Mouse (Mus musculus): ENCODE measurements at regions not wholly inside any gene's neighbourhood (a gene's known extent, or its start where the extent isn't known, plus 50 kb on each side); places are given as distances from the start of the nearest gene placed in this dataset.

DNA sequence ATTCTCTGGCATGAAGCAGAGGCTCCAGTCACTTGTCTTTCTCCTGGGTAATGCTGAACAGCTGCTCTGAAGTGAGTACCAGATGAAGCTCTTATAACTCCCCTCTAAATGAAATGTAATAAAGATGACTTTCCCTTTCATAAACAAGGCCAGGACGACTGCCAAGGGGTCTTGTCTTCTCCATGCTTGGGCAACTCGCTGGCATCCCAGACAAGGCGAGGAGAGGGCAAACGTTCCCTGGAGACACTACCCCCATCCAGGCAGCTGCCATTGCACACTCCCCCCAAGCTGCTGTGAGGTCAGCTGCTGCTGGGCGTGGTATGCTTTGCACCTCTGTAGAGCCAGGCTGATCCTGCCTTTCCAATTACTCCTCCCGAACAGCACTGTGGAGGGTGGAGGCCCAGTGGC lies 63.1 kb upstream of the Cxcl12 start:
- Histone ChIP-seq H3K4me1 (ENCODE audit: control insufficient read depth, insufficient read depth, low read length) (no peaks in the 10 kb centered on the region), H3K4me2 (ENCODE audit: low read depth, low read length) (no peak overlapping the region), H3K9me3 (replicated peaks; ENCODE audit: control insufficient read depth, low read length) (no peaks in the 10 kb centered on the region), H3K36me3 (ENCODE audit: control insufficient read depth, insufficient read depth) (no peaks in the 10 kb centered on the region), H3K27ac (ENCODE audit: low read length) (no peak overlapping the region), H3K9ac (ENCODE audit: low read length) (no peak overlapping the region), H3K27me3 (ENCODE audit: control insufficient read depth, insufficient read depth, low read length) (no peaks in the 10 kb centered on the region; the same call in 1 of the 2 replicates), H3K4me3 (ENCODE audit: low read length) (no peak overlapping the region)
- WGBS: 50% methylated on average over 6 of the region's 6 CpGs
- ATAC-seq (replicated peaks; ENCODE audit: extremely low read depth, insufficient read depth, low FRiP score): no peak

DNA sequence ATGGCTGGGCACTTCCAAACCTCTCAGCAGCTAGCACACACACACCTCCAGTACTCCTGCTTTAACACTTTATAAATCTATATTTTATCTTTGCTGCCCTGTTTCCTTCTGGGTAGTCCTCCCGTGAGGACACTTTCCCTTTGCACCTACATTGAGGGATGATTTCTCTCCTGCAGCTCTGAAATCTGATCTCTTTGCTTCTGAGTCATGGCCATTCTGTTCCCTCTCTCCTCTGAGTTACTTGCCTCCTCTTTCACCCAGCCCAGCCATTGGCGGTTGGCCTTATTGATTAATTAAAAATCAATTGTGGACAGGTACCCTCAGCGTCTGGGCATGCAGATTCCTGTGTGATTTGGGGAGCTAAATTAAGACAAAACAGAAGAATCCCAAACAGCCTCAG lies 58.0 kb upstream of the Cxcl12 start:
- no peak for ATAC-seq (replicated peaks; ENCODE audit: extremely low read depth, insufficient read depth, low FRiP score)
- Histone ChIP-seq H3K27me3 (ENCODE audit: control insufficient read depth, insufficient read depth, low read length) (no peaks in the 10 kb centered on the region), H3K36me3 (ENCODE audit: control insufficient read depth, insufficient read depth) (no peaks in the 10 kb centered on the region), H3K4me3 (ENCODE audit: low read length) (no peak overlapping the region), H3K4me2 (ENCODE audit: low read depth, low read length) (no peak overlapping the region), H3K27ac (ENCODE audit: low read length) (no peak overlapping the region), H3K4me1 (ENCODE audit: control insufficient read depth, insufficient read depth, low read length) (no peaks in the 10 kb centered on the region), H3K9ac (ENCODE audit: low read length) (no peak overlapping the region), H3K9me3 (replicated peaks; ENCODE audit: control insufficient read depth, low read length) (no peaks in the 10 kb centered on the region)
- WGBS: 58% methylated on average over 3 of the region's 3 CpGs

DNA sequence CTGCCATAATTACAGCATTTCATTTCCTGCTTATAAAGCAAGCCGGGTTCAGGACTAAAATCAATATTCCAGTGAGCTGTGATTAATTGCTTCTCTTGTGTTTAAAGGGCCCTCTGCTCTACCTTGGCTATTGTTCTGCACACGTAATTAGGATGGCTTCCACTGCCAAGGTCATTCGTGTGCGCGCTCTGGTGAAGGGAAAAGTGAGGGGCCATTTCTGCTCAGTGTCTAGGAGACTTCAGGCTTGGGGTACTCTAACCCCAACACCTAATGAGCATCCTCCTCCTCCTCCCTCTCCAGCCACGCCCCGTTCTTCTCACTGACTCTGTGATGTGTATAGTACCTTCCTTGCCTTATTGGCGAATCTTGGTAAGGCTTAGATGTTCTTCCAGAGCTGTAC lies 53.5 kb upstream of the Cxcl12 start:
- Histone ChIP-seq H3K27ac (ENCODE audit: low read length) (no peak overlapping the region), H3K4me2 (ENCODE audit: low read depth, low read length) (no peak overlapping the region), H3K36me3 (ENCODE audit: control insufficient read depth, insufficient read depth) (no peaks in the 10 kb centered on the region), H3K27me3 (ENCODE audit: control insufficient read depth, insufficient read depth, low read length) (no peaks in the 10 kb centered on the region), H3K9me3 (replicated peaks; ENCODE audit: control insufficient read depth, low read length) (no peaks in the 10 kb centered on the region), H3K9ac (ENCODE audit: low read length) (no peak overlapping the region), H3K4me3 (ENCODE audit: low read length) (no peak overlapping the region), H3K4me1 (ENCODE audit: control insufficient read depth, insufficient read depth, low read length) (no peaks in the 10 kb centered on the region)
- 82% methylated on average over 8 of the region's 8 CpGs for WGBS
- ATAC-seq (replicated peaks; ENCODE audit: extremely low read depth, insufficient read depth, low FRiP score): no peak

DNA sequence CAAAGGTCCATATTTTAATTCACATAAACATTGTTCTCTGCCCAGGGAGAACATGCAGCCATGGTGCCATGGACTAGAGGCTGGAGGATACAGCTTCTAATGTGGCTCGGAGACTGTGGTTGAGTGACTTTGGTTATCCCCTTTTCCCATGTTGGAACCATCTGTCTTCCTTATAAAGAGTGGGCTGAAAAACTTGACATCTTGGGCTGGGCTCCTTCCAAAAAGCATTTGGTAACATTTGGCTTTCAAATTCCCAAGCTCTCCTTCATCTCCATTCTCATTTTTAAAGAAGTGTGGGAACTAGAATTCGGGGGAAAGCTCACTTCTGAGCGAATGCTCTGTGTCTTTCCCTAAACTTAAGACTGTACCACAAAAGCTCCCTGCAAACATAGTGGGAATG lies 50.3 kb upstream of the Cxcl12 start:
- H3K4me3 ChIP-seq (ENCODE audit: low read length): no peak overlapping the region
- WGBS: 80% methylated on average over 3 of the region's 3 CpGs
- H3K27me3 ChIP-seq (ENCODE audit: control insufficient read depth, insufficient read depth, low read length): no peaks in the 10 kb centered on the region
- no peaks in the 10 kb centered on the region for H3K36me3 ChIP-seq (ENCODE audit: control insufficient read depth, insufficient read depth)
- no peaks in the 10 kb centered on the region for H3K4me1 ChIP-seq (ENCODE audit: control insufficient read depth, insufficient read depth, low read length)
- H3K9ac ChIP-seq (ENCODE audit: low read length): no peak overlapping the region
- no peak for ATAC-seq (replicated peaks; ENCODE audit: extremely low read depth, insufficient read depth, low FRiP score)
- no peaks in the 10 kb centered on the region for H3K9me3 ChIP-seq (replicated peaks; ENCODE audit: control insufficient read depth, low read length)
- H3K4me2 ChIP-seq (ENCODE audit: low read depth, low read length): no peak overlapping the region
- no peak overlapping the region for H3K27ac ChIP-seq (ENCODE audit: low read length)

Data from heart, embryonic 16.5 days (tissue).